ENCODE assay signal across 8 mouse cellular contexts in genomic region chr11:73159957-73160810, GRCm38 (mm10). TPM values are rescaled to one million over a fixed set of nuclear protein-coding genes. Genes with fewer than 3 reads are reported as not detected.
DNase-seq lines count a peak whose midpoint lies in the region; ATAC-seq lines count a peak whose summit lies in the region.

Gene P2rx5, plus strand, starts transcription at chr11:73160421.

- peaks cover 4% of the 10 kb centered on the region; the same call in 1 of the 2 replicates for H3K4me1 ChIP-seq in lung, embryonic 15.5 days

- no peaks in the 10 kb centered on the region for H3K9me3 ChIP-seq in lung, embryonic 15.5 days

- no peak within 1 kb of the TSS for H3K27ac ChIP-seq in lung, embryonic 15.5 days

- H3K9ac ChIP-seq in lung, embryonic 15.5 days, result peak within 1 kb of the TSS; percentile 40

- peak within 1 kb of the TSS; percentile 86 for H3K4me2 ChIP-seq in lung, embryonic 15.5 days

- peak; percentile 75 for ATAC-seq in lung, embryonic 15.5 days (ENCODE audit: borderline replicate concordance, extremely low read depth, low FRiP score, low TSS enrichment)

- intact Hi-C loops in left cerebral cortex, postnatal 4 days (cut with DNase I), result no loop called here

- WGBS in lung, embryonic 15.5 days, result 3% methylated on average over 44 of the region's 49 CpGs

- peak; percentile 9 for DNase-seq in right cerebral cortex, adult 18-20 months
- no peak for DNase-seq in right cerebral cortex, postnatal 14 days
- DNase-seq in cerebellum, postnatal 36 days, result peak; percentile 34 to 47
- DNase-seq in heart, adult 8-10 months (ENCODE audit: low spot score), result no peak
- DNase-seq in kidney, adult 18-20 months, result peak; percentile 74
- DNase-seq in skeletal muscle tissue, adult 2 months (ENCODE audit: low read depth, low spot score), result peak; percentile 49
- no peak for DNase-seq in left cerebral cortex, postnatal 4 days

- H3K4me3 ChIP-seq in lung, embryonic 15.5 days, result peak within 1 kb of the TSS; percentile 37

- H3K36me3 ChIP-seq in lung, embryonic 15.5 days, result no peaks in the 10 kb centered on the region

- peaks cover 37% of the 10 kb centered on the region for H3K27me3 ChIP-seq in lung, embryonic 15.5 days

RNA-seq across cellular contexts. Expression of gene P2rx5, which starts in this region (rescaled TPM):
- 10 to 100 TPM; 14.2 to 19.7 (median 16.6) TPM for total RNA-seq in heart, adult 8-10 months (2022)
- 0.21 and 0.25 TPM in 2 replicates for polyA plus RNA-seq in lung, embryonic 15.5 days (2015; fragmentation: Nextera tagmentation; extraction: Ambion mirVana)
- 1 to 10 TPM in 1 of 2 experiments, under 1 TPM in 1; 0.72 to 1.0 TPM for total RNA-seq in left cerebral cortex, postnatal 4 days (2021)

Comparison
In these comparisons a context has a peak if more than half of its experiments do, and no peak if none do; other contexts are left out.
1. RNA of gene P2rx5 (total RNA-seq): 14.2 to 19.7 TPM in heart, adult 8-10 months; 0.72 to 1.0 TPM in left cerebral cortex, postnatal 4 days; every median in the first group is over 4 times any median in the second.
2. DNase-seq: peak in right cerebral cortex, adult 18-20 months (single experiment), cerebellum, postnatal 36 days (2 of 2), kidney, adult 18-20 months (single experiment) and skeletal muscle tissue, adult 2 months (single experiment); none in right cerebral cortex, postnatal 14 days (single experiment), heart, adult 8-10 months (single experiment) and left cerebral cortex, postnatal 4 days (single experiment).
3. Peak in ATAC-seq, H3K4me3 ChIP-seq, H3K9ac ChIP-seq and H3K4me2 ChIP-seq in lung, embryonic 15.5 days; RNA of the gene not detected or under 1 TPM.